Mouse (Mus musculus): Measurements from ENCODE around the gene Mepce.
"Not testable (repeated sequence)": the region's sequence is repeated elsewhere in the genome, so short reads cannot be mapped to it uniquely, and the experiment has no call there.

The Mepce gene

DNA sequence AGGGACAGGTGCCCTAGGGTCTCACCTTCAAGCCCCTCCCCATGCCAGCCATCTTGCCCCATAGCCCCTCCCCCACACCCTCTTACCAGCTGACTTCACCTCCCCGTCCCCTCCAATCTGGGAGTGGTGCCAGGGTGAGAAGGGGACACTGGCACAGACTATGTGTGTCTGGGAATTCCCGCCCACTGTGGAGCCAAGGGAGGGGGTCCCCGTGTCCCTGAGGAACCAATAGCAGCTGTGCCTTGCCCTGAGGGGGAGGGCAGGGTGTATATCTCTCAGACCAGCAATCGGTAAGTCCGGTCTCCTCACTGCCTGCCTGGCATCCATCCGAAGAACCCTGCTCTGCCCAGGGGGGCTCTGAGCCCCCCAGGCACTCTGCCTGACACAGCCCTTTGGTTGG, 29.6 kb downstream of the Mepce start:
- no peak for DNase-seq (ENCODE audit: low read depth)

DNA sequence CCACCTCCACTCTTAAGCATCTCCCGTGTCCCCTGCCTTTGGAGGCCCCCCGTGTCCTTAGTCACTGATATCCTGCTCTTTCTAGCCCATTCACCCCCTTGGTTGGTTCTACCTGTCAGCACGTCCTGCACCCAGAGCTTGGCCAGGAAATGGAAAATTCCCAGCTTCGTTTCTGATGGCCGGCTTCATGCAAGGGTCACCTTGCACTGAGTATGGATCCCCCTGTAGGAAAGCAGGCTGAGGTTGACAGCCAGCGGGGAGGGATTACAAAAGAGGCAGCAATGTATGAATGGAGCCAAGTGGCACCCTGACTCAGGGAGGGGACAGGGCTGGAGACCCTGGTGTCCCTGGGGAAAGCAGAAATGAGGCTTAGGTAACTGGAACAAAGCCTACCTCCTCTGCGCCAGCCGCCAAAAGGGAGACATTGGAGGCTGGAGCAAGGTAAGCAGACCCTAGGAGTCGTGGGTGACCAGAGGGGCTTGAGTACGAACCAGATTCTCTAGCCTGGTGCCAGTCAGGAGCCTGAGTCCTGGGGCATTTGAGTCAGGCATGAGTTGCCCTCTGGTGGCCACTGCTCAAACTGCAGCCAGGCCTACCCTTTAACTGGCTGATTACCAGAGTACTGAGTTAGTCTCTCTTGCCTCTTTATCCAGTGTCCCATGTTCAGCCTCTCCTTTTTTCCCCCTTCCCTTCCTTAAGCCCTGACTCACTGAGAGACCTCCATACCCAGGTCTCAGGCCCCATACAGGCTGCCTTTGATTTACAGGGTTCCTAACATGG, 30.4 kb downstream of the Mepce start:
- DNase-seq (ENCODE audit: low read depth) = no peak

DNA sequence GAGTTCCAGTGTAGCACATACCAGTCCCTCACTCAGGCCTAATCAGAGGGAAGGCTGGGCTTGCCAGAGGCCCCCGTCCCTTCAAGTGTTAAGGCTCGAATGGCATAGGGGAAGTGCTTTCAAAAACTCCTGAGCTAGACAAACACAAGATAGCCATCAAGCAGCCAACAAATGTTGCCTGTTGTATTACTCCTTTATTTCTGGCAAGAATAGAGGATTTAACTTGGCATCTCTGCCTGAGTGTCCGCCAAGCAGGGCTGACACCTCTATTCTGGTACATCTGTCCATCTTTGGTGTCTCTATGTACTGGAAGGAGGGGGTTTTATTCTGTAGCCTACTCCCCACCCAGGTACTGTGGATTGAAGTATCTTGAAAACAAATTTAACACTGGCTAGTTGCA, 31.3 kb downstream of the Mepce start:
- no peak for DNase-seq (ENCODE audit: low read depth)

DNA sequence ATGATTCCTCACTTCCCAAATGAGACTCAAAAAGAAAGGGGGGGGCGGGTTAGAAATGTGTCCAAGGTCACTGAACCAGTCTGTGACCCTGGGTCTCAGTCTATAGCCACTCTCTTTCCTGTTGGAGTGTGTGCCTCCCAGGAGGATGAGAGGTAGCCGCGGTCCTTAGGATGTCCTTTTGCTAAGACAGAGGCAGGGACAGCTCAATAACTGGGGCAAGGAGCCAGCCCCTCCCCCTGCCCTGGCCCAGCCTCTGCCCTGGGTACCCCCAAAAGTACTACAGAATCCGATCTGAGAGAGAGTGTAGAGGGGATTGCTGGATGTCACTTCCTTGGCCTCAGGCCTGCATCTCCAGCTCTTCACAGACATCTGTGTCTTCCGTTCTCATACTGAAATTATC, 32.0 kb downstream of the Mepce start:
- no peak for DNase-seq (ENCODE audit: low read depth)

DNA sequence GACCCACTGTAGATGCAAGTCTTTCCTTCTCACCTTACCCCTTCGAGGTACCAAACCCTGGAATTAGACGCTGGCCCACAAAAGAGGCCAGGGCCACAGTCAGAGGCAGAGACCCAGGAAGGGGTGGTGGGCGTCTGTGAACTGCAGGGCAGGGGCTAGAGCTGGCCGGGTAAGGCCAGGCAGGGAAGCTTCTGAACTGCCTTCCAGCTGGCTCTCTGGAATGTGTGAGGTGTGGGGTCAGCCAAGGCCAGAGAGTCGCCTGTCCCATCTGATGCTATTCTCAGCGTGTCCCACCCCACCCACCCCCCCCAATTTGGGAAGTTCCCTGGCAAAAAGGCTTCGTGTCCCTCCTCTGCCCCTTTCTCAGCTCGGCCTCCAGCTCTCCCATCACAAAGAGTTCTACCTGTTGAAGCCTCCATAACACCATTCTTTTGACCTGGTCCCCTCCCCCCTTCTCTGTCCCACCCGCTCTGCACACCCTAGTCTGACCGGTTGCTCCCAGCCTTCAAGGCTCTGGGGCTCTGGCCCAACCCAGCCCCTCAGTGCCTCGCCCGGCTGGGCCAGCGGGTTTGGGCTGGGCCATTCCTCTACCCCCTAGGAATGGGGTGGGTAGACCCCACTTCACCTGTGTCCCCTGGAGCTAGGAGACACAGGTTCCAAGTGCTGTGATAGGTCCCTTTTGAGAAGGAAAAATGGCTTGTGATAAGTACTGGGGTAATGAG, 34.2 kb downstream of the Mepce start:
- no peak for DNase-seq (ENCODE audit: low read depth)

DNA sequence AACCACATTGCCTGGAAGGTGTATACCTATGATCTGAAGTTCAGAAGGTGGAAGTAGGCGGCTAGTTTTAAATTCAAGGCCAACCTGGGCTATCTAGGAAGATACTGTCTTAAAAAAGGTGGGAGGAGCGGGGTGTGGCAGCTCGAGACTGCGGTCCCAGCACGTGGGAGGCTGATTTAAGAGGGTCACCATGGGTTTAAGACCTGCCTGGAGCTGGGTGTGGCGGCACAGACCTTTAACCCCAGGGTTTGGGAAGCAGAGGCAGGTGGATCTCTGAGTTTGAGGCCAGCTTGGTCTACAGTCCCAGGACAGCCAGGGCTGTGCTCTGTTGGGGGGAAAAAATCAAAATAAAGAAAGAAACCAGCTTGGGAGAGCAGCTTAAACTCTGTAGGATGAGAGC, 35.5 kb downstream of the Mepce start:
- DNase-seq (ENCODE audit: low read depth) = no peak

DNA sequence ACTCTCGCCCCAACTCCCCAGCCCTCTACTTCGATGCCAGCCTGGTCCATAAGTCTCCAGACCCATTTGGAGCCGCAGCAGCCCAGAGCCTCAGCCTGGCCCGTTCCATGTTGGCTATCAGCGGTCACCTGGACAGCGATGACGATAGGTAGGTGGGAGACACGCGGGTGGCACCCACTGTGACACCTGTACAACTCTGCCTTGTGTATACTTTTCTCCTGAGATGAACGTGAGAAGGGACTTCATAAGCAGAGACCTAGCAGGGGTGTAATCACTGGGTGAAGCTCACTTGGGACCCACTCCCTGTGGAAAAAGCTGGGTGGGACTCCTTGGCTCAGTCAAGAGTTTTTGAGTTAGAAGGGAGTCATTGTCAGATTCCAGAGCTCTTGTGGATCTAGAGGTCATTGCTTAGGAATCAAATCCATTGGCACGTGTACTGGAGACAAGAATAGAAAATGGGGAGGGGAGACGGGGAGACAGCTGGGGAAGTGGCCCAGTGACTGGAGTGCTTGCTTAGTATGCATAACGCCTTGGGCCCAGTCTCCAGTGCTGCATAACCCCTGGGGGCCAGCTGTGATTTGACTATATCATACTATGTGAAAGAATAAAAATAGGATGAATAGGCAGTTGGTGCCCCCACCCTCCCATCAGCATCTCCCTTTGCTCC, 36.1 kb downstream of the Mepce start:
- DNase-seq (ENCODE audit: low read depth) = no peak

DNA sequence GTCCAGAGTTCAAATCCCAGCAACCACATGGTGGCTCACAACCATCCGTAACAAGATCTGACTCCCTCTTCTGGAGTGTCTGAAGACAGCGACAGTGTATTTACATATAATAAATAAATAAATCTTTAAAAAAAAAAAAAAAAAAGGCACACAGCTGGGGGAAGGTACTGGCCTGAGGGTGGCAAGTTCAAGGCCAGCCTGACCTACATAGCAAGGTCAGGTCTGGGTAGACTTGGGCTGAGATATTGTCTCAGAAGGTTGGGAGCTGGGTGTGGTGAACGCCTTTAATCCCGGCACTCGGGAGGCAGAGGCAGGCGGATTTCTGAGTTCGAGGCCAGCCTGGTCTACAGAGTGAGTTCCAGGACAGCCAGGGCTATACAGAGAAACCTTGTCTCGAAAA, 37.2 kb downstream of the Mepce start:
- not testable (repeated sequence) for DNase-seq (ENCODE audit: low read depth)

DNA sequence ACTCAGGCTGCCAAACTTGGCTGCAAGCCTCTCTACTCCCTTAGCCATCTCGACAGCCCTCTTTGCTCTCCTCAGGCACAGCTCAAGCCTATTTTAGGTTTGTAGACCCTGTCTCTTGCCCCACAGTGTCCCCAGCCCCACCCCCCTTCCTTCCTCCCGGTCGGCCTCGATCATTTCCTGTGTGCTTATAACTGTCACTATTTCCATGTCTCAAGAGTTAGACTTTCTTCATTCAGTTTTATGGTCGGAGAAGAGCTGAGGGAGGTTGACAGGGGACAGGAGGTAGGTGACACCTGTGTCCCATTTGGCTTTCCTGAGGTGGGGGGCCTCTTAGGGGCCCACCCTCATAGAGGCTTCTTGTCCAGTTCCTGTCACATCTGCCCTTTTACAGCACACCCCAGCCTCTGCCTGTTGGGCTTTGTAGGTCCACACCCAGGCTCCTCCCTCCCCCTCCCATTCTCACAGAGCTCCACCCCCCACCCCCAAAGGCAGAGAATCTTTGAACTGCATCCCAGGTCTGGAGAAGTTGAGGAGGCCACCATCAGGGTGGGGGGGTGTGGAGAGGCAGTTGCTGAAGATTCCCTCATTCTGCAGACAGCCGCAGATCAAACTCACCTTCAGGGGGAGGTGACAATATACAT, 38.1 kb downstream of the Mepce start:
- no peak for DNase-seq (ENCODE audit: low read depth)

DNA sequence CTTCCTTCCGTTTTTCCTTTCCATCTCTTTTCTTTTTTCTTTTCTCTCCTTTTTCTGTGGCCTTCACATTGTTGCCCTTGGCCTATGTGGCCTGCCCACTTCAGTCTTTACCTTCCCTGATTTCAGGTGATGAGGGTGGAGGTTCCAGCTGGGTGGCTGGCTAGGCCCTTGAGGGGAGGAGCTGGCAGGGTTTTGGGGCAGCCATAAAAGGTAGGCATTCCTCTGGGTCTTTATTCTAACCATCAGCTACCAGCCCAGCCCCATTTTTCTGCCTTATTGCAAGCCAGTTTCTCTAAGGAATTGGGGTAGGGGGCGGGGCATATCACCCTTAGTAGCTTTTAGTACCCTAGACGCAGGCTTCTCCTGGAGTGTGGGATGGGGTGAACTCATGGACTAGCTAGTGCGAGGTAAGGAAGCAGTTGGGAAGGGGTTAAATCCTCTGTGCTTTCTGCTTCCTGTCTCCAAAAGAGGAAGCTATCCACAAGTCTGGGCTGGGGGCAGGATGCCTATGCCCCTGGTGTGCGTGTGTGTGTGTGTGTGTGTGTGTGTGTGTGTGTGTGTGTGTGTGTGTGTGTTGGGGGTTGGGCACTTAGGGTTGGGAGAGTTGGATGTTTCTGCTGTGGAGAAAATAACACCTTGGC, 39.2 kb downstream of the Mepce start:
- no peak for DNase-seq (ENCODE audit: low read depth)

DNA sequence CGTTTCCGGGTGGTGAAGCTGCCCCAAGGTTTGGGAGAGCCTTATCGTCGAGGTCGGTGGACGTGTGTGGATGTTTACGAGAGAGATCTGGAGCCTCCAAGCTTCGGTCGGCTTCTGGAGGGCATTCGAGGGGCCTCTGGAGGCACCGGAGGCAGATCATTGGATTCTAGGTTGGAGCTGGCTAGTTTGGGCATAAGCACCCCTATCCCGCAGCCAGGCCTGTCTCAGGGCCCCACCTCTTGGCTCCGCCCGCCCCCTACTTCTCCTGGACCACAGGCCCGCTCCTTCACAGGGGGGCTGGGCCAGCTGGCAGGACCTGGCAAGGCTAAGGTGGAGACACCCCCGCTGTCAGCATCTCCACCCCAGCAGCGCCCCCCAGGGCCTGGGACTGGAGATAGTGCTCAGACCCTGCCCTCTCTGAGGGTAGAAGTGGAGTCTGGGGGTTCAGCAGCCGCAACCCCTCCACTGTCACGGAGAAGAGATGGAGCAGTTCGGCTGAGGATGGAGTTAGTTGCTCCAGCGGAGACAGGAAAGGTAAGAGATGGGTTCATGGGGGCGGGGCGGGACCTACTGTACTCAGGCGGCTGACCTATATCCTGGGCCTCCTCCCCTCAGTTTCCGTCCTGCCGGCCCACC, 40.0 kb downstream of the Mepce start:
- no peak for DNase-seq (ENCODE audit: low read depth)

DNA sequence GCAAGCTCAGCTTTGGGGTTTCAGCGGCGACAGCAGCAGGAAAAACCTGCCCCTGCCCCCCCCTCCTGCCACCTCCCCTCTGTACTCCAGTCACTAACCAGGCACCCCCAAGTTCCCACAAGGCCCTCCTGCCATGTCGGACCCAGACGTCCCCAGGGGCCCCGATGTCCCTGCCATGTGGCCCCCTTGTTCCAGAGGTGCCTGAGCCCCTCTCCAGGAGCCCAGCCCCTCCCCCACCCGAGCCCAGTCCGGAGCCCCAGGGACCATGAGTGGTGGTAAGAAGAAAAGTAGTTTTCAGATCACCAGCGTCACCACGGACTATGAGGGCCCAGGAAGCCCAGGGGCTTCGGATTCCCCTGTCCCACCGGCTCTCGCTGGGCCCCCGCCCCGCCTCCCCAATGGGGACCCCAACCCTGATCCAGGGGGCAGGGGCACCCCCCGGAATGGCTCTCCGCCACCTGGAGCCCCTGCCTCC, 40.6 kb downstream of the Mepce start:
- DNase-seq (ENCODE audit: low read depth) = no peak

DNA sequence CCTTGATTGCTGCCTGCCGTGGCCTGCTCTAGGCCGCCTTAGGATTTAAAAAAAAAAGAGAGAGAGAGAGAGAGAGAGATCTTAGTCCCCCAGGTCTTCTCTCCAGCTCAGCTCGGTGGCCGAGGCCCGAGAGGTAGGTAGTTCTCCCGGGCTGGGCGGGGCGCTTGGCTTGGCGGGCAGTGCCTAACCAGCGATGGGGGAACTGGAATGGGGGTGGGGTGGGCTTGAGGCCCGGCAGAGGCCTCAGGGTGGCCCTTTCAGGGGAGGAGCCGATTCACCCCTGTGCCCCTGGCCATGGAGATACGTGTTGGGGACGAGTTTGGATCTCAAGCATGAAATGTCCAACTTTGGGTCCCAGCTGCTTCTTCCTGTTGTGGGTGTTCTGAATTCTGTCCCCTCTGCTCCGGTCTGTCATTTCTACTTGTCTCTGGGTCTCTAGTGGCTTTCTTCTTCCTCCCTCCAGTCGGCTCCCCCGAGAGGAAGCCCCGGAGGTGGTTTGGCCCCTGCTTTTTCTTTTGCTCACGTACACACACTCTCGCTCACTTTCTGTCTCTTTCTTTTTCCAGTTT, 41.1 kb downstream of the Mepce start:
- DNase-seq (ENCODE audit: low read depth) = no peak

DNA sequence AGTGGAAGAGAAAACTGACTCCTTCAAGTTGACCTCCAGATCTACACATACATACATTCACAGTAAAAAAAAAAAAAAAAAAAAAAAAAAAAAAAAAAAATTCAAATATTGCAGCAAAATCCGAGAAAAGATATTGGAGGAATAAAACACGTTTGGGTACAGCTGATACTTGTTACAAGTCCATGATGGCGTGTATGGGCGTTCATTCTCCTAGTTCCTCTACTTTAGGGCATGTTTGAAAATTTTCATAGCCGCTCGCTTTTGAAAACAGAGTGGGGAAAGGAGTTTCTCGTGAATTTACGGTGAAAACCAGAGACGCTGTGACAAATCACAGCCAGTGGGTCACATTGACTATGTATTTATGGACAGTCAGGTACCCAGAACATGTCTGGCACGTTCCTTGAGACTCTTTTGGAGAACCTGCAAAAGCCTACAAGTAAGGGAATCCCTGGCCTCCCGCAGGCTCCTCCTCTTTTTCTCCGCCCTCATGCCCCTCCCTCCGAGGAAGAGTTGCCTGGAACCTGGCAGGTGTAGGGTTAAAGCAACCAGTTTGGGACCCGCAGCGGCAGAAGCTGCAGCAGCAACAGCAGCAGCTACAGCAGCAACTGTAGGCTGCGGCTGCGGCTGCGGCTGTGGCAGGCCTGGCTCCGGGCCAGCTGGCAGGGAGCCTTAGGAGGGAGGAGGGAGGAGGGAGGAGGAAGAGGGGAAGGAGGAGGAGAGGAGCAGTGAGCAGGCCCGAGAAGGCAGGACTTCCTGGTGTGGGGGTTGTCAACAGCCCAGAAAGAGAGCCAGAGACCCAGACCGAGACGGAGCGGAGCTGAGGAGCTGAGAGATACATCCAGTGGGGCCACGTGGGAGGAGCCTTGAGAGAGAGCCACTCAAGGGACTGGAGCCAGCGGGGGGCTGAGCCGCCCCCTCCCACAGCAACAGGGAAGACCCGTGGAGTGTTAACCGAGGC, 42.0 kb downstream of the Mepce start, which contains the start of gene Tsc22d4:
TSS of gene Tsc22d4 (plus strand) at position 517 of the 958 bp plus-strand sequence.
- DNase-seq (ENCODE audit: low read depth) = peak; percentile 72

DNA sequence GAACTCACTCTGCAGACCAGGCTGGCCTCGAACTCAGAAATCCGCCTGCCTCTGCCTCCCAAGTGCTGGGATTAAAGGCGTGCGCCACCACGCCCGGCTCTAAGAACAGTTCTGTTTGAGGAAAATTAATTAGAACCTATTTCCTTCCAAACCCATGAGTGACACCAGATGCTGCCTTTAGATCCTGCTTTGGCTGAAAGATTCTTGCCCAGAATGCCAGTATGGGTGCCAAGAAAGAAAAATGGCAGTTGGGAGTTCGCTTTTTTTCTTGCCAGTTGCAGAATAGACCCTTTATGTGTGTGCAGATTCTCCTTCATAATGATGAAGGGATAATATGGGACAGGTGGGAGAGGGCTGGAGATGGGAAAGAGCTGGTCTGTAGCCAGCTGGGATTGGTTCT, 43.3 kb downstream of the Mepce start:
- no peak for DNase-seq (ENCODE audit: low read depth)

DNA sequence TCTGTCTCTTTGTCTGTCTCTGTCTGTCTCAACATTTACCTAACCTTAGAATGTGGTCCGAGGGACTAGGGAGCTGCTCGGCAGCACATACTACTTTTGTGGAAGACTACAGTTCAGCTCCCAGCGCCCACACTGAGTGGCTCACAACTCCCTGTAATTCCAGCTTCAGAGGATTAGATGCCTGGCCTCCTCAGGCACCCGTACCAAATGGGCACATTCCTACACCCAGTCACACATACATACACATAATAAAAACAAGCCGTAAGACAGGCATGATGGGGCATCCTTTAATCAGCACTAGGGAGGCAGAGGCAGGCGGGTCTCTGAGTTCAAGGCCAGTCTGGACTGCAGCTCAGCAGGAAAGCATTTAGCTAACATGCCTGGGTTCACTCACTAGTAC, 44.6 kb downstream of the Mepce start:
- DNase-seq (ENCODE audit: low read depth) = no peak

DNA sequence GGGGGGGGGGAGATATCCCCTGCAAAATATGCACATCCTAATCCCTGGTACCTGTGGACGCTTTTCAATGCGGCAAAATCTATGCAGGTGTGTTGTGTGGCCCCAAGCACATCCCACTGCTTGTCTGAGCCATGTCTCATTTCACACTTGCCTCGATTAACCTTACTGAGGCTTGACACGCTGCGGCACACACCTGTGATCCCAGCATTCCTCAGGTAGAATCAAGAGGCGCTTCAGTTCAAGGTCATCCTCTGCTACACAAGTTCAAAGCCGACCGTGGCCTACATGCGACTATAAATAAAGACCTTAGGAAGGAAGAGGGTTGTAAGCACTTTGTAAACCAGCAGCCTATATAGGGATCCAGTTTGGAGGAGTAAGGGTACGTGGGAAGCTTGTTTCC, 45.4 kb downstream of the Mepce start:
- no peak for DNase-seq (ENCODE audit: low read depth)

DNA sequence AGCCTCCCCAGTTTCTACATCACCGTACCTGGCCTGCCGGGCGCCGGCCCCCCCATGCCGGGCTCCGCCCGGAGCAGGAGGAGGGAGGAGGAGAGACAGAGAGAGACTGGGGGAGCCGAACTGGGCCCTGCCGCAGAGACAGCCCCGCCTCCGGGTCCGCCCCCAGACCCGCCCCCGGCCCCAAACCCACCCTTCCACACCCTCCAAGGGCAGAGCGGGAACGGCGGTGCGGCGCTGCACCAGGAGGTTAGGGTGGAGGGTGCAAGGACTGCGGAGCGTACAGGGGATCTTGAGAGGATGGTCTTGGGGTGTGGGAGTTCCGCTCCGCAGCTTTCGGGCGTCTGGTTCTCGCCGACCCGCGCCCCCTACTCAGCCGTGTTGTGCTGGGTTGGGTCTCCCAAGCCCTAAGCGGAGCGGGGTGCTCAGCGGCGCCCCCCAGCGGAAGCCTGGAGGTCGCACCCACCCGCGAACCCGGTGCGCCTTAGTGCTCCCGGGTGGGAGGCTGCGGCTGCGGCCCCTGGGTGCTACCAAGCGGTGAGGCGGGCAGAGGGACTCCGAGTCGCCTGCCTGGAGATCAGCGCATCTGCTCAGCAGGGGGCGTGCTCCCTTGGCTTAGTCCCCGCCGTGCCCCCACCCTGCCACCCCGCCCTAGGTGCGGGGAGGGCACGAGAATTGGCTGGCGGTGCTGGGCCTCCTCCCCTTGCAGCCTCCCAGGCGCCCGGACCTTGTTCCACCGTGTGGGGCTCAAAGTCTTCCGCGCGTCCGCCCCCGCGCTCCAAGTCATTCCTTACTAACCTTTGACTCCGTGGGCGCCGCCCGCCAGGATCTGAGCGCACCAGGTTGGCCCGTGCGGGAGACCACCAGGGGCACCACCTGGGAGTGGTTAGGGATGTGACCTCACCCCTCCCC, 46.2 kb downstream of the Mepce start, which contains the start of gene Nyap1:
TSS of gene Nyap1 (minus strand) at position 585 of the 909 bp plus-strand sequence.
- no peak for DNase-seq (ENCODE audit: low read depth)

DNA sequence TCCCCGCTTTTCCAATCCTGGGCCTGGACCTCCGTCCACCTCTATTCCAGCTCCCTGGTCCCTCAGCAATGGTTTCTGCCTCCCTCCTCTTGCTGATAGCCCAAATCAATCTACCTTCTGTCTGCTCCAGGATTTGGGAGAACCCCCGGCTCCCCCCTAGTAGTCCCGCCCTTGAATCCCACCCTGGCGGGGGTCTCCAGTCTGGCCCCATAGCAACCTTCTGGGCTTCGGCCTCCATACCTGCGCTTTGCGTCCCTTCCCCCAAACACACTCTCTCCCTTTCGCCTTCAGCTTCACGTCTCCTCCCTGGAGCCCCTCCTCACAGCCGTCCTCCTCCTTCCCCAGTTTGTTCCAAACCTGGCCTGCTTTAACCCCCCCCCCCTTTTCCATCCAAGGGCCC, 46.9 kb downstream of the Mepce start:
- DNase-seq (ENCODE audit: low read depth) = no peak
